Mouse (Mus musculus): ENCODE data around the gene Os9.
A peak's percentile ranks its signal among the peaks of the same experiment; 100 is the strongest.
"Not testable (repeated sequence)": the region's sequence is repeated elsewhere in the genome, so short reads cannot be mapped to it uniquely, and the experiment has no call there.

Os9 gene

GRCm38 (mm10) chr10:127121066-127121477 is at the start of gene Os9:
Gene Os9, minus strand, starts transcription at chr10:127121131.
- peak; percentile 93 for DNase-seq

GRCm38 (mm10) chr10:127170002-127170401 is 49.1 kb upstream of the Os9 start:
- peak; percentile 63 for DNase-seq

- no peak for DNase-seq
Measured at GRCm38 (mm10) chr10:127167614-127168192, 46.8 kb upstream of the Os9 start.

GRCm38 (mm10) chr10:127166771-127167613 is 46.1 kb upstream of the Os9 start:
- no peak for DNase-seq

- DNase-seq: no peak
Measured at GRCm38 (mm10) chr10:127166404-127166715, 45.4 kb upstream of the Os9 start.

- DNase-seq: peak; percentile 78
Measured at GRCm38 (mm10) chr10:127165654-127166403, 44.9 kb upstream of the Os9 start.

GRCm38 (mm10) chr10:127165354-127165653 is 44.4 kb upstream of the Os9 start:
- no peak for DNase-seq

- peak; percentile 88 for DNase-seq
Measured at GRCm38 (mm10) chr10:127164631-127165353, 43.9 kb upstream of the Os9 start, which contains the start of gene B4galnt1. Gene B4galnt1, plus strand, starts transcription at chr10:127165225.

GRCm38 (mm10) chr10:127164190-127164589 is 43.3 kb upstream of the Os9 start:
- no peak for DNase-seq

- DNase-seq: peak; percentile 61
Measured at GRCm38 (mm10) chr10:127162771-127163261, 41.9 kb upstream of the Os9 start.

GRCm38 (mm10) chr10:127160728-127161127 is 39.8 kb upstream of the Os9 start:
- no peak for DNase-seq

- no peak for DNase-seq
Measured at GRCm38 (mm10) chr10:127160081-127160480, 39.1 kb upstream of the Os9 start.

GRCm38 (mm10) chr10:127158471-127158870 is 37.5 kb upstream of the Os9 start:
- no peak for DNase-seq

GRCm38 (mm10) chr10:127156511-127156910 is 35.6 kb upstream of the Os9 start:
- DNase-seq: no peak

GRCm38 (mm10) chr10:127156089-127156488 is 35.2 kb upstream of the Os9 start:
- DNase-seq: no peak

- no peak for DNase-seq
Measured at GRCm38 (mm10) chr10:127154652-127155051, 33.7 kb upstream of the Os9 start.

GRCm38 (mm10) chr10:127154241-127154640 is 33.3 kb upstream of the Os9 start:
- no peak for DNase-seq

GRCm38 (mm10) chr10:127153323-127153722 is 32.4 kb upstream of the Os9 start:
- no peak for DNase-seq

GRCm38 (mm10) chr10:127152556-127152955 is 31.6 kb upstream of the Os9 start:
- DNase-seq: not testable (repeated sequence)

- DNase-seq: not testable (repeated sequence)
Measured at GRCm38 (mm10) chr10:127151233-127151632, 30.3 kb upstream of the Os9 start.

GRCm38 (mm10) chr10:127150471-127150872 is 29.5 kb upstream of the Os9 start:
- DNase-seq: no peak

GRCm38 (mm10) chr10:127147135-127147534 is 26.2 kb upstream of the Os9 start:
- no peak for DNase-seq

- DNase-seq: no peak
Measured at GRCm38 (mm10) chr10:127145303-127145702, 24.4 kb upstream of the Os9 start.
